Mouse (Mus musculus): Measurements from ENCODE around the gene Psmd5. TPM values are rescaled to one million over a fixed set of nuclear protein-coding genes. Genes with fewer than 3 reads are reported as not detected.

Gene Psmd5
- polyA plus RNA-seq, 1 experiment from 2014 or later = 97.3 TPM

- 76% methylated on average over 6 of the region's 6 CpGs for WGBS
- no peak overlapping the region for H3K4me2 ChIP-seq
Observed at GRCm38 (mm10) chr2:34906426-34906825, 31.7 kb upstream of the Psmd5 start.

GRCm38 (mm10) chr2:34904849-34905542 lies 30.2 kb upstream of the Psmd5 start:
- peak; percentile 98 for ATAC-seq (ENCODE audit: low FRiP score, low read depth)
- Histone ChIP-seq H3K9me3 (no peaks in the 10 kb centered on the region), H3K4me1 (replicated peaks) (peaks cover 10% of the 10 kb centered on the region), H3K9ac (peak overlapping the region; percentile 43), H3K27ac (replicated peaks) (peak overlapping the region; percentile 84), H3K4me3 (peak overlapping the region; percentile 39), H3K36me3 (no peaks in the 10 kb centered on the region), H3K4me2 (peak overlapping the region; percentile 73), H3K27me3 (no peaks in the 10 kb centered on the region)
- under 1% methylated on average over 34 of the region's 34 CpGs for WGBS

More at GRCm38 (mm10) chr2:34906426-34906825, 31.7 kb upstream of the Psmd5 start:
- H3K9ac ChIP-seq = no peak overlapping the region
- H3K4me3 ChIP-seq = no peak overlapping the region
- H3K36me3 ChIP-seq = no peaks in the 10 kb centered on the region
- H3K4me1 ChIP-seq (replicated peaks) = peaks cover 10% of the 10 kb centered on the region
- H3K27me3 ChIP-seq = no peaks in the 10 kb centered on the region
- H3K27ac ChIP-seq (replicated peaks) = no peak overlapping the region
- no peak for ATAC-seq (ENCODE audit: low FRiP score, low read depth)
- H3K9me3 ChIP-seq = no peaks in the 10 kb centered on the region

GRCm38 (mm10) chr2:34903652-34904405 lies 29.1 kb upstream of the Psmd5 start:
- Histone ChIP-seq H3K9me3 (no peaks in the 10 kb centered on the region), H3K4me3 (peak overlapping the region; percentile 39; the same call in 1 of the 2 replicates), H3K9ac (0 out of 2 replicates have a peak overlapping the region, but pooled peaks have one; percentile 39), H3K36me3 (no peaks in the 10 kb centered on the region), H3K4me2 (peak overlapping the region; percentile 73), H3K27ac (replicated peaks) (peak overlapping the region; percentile 84), H3K27me3 (no peaks in the 10 kb centered on the region), H3K4me1 (replicated peaks) (peaks cover 10% of the 10 kb centered on the region)
- 80% methylated on average over 4 of the region's 4 CpGs for WGBS
- ATAC-seq (ENCODE audit: low FRiP score, low read depth) = no peak

GRCm38 (mm10) chr2:34903191-34903590 lies 28.4 kb upstream of the Psmd5 start:
- Histone ChIP-seq H3K4me1 (replicated peaks) (peaks cover 10% of the 10 kb centered on the region), H3K4me2 (no peak overlapping the region), H3K4me3 (no peak overlapping the region), H3K27me3 (no peaks in the 10 kb centered on the region), H3K9ac (no peak overlapping the region), H3K27ac (replicated peaks) (no peak overlapping the region), H3K36me3 (no peaks in the 10 kb centered on the region), H3K9me3 (no peaks in the 10 kb centered on the region)
- WGBS = 89% methylated on average over 7 of the region's 7 CpGs
- ATAC-seq (ENCODE audit: low FRiP score, low read depth) = no peak

GRCm38 (mm10) chr2:34902731-34903130 lies 28.0 kb upstream of the Psmd5 start:
- H3K9me3 ChIP-seq = no peaks in the 10 kb centered on the region
- ATAC-seq (ENCODE audit: low FRiP score, low read depth) = no peak
- peaks cover 10% of the 10 kb centered on the region for H3K4me1 ChIP-seq (replicated peaks)
- no peaks in the 10 kb centered on the region for H3K27me3 ChIP-seq
- H3K9ac ChIP-seq = no peak overlapping the region
- H3K36me3 ChIP-seq = no peaks in the 10 kb centered on the region
- no peak overlapping the region for H3K4me3 ChIP-seq
- no peak overlapping the region for H3K27ac ChIP-seq (replicated peaks)
- H3K4me2 ChIP-seq = no peak overlapping the region
- 90% methylated on average over 6 of the region's 6 CpGs for WGBS

GRCm38 (mm10) chr2:34901726-34902125 lies 27.0 kb upstream of the Psmd5 start:
- Histone ChIP-seq H3K4me1 (replicated peaks) (peaks cover 10% of the 10 kb centered on the region), H3K36me3 (no peaks in the 10 kb centered on the region), H3K4me3 (no peak overlapping the region), H3K9me3 (no peaks in the 10 kb centered on the region), H3K27me3 (no peaks in the 10 kb centered on the region), H3K4me2 (no peak overlapping the region), H3K27ac (replicated peaks) (no peak overlapping the region), H3K9ac (no peak overlapping the region)
- ATAC-seq (ENCODE audit: low FRiP score, low read depth) = no peak
- 70% methylated on average over 4 of the region's 4 CpGs for WGBS

GRCm38 (mm10) chr2:34900412-34900811 lies 25.6 kb upstream of the Psmd5 start:
- ATAC-seq (ENCODE audit: low FRiP score, low read depth) = no peak
- Histone ChIP-seq H3K27ac (replicated peaks) (no peak overlapping the region), H3K36me3 (no peaks in the 10 kb centered on the region), H3K4me2 (no peak overlapping the region), H3K27me3 (no peaks in the 10 kb centered on the region), H3K9ac (no peak overlapping the region), H3K9me3 (no peaks in the 10 kb centered on the region), H3K4me3 (no peak overlapping the region), H3K4me1 (replicated peaks) (peaks cover 10% of the 10 kb centered on the region)
- WGBS = 91% methylated on average over 1 of the region's 1 CpGs

- Histone ChIP-seq H3K4me3 (no peak overlapping the region), H3K4me1 (replicated peaks) (peaks cover 10% of the 10 kb centered on the region), H3K36me3 (no peaks in the 10 kb centered on the region), H3K9me3 (no peaks in the 10 kb centered on the region), H3K27me3 (no peaks in the 10 kb centered on the region), H3K4me2 (no peak overlapping the region), H3K27ac (replicated peaks) (no peak overlapping the region), H3K9ac (no peak overlapping the region)
- no peak for ATAC-seq (ENCODE audit: low FRiP score, low read depth)
- 87% methylated on average over 11 of the region's 11 CpGs for WGBS
Observed at GRCm38 (mm10) chr2:34899682-34900081, 24.9 kb upstream of the Psmd5 start.

GRCm38 (mm10) chr2:34897820-34898219 lies 23.1 kb upstream of the Psmd5 start:
- Histone ChIP-seq H3K27me3 (no peaks in the 10 kb centered on the region), H3K9ac (no peak overlapping the region), H3K4me1 (replicated peaks) (no peaks in the 10 kb centered on the region), H3K27ac (replicated peaks) (no peak overlapping the region), H3K4me2 (no peak overlapping the region), H3K4me3 (no peak overlapping the region), H3K36me3 (no peaks in the 10 kb centered on the region), H3K9me3 (no peaks in the 10 kb centered on the region)
- no peak for ATAC-seq (ENCODE audit: low FRiP score, low read depth)
- WGBS = 25% methylated on average over 10 of the region's 10 CpGs

- Histone ChIP-seq H3K36me3 (no peaks in the 10 kb centered on the region), H3K9ac (no peak overlapping the region), H3K4me1 (replicated peaks) (no peaks in the 10 kb centered on the region), H3K27ac (replicated peaks) (no peak overlapping the region), H3K4me2 (no peak overlapping the region), H3K4me3 (no peak overlapping the region), H3K9me3 (no peaks in the 10 kb centered on the region), H3K27me3 (no peaks in the 10 kb centered on the region)
- ATAC-seq (ENCODE audit: low FRiP score, low read depth) = no peak
- 85% methylated on average over 17 of the region's 17 CpGs for WGBS
Observed at GRCm38 (mm10) chr2:34896821-34897460, 22.2 kb upstream of the Psmd5 start.

- no peak for ATAC-seq (ENCODE audit: low FRiP score, low read depth)
- WGBS = 86% methylated on average over 19 of the region's 19 CpGs
- Histone ChIP-seq H3K4me2 (no peak overlapping the region), H3K9me3 (no peaks in the 10 kb centered on the region), H3K4me1 (replicated peaks) (no peaks in the 10 kb centered on the region), H3K4me3 (no peak overlapping the region), H3K27me3 (no peaks in the 10 kb centered on the region), H3K27ac (replicated peaks) (no peak overlapping the region), H3K9ac (no peak overlapping the region), H3K36me3 (no peaks in the 10 kb centered on the region)
Observed at GRCm38 (mm10) chr2:34895503-34896113, 20.8 kb upstream of the Psmd5 start.

GRCm38 (mm10) chr2:34893950-34894349 lies 19.2 kb upstream of the Psmd5 start:
- no peak overlapping the region for H3K27ac ChIP-seq (replicated peaks)
- 78% methylated on average over 5 of the region's 5 CpGs for whole genome bisulfite sequencing
- H3K4me2 ChIP-seq = no peak overlapping the region
- no peak for ATAC-seq (ENCODE audit: low FRiP score, low read depth)
- no peak overlapping the region for H3K9ac ChIP-seq
- H3K9me3 ChIP-seq = no peaks in the 10 kb centered on the region
- H3K27me3 ChIP-seq = no peaks in the 10 kb centered on the region
- no peaks in the 10 kb centered on the region for H3K4me1 ChIP-seq (replicated peaks)
- no peak overlapping the region for H3K4me3 ChIP-seq
- no peaks in the 10 kb centered on the region for H3K36me3 ChIP-seq

Data from hindbrain, embryonic 15.5 days (tissue).